Mouse (Mus musculus) intestine, embryonic 14.5 days (tissue): ENCODE data around the gene Fstl3. TPM values are rescaled to one million over a fixed set of nuclear protein-coding genes. Genes with fewer than 3 reads are reported as not detected.

Source experiments
- polyA plus RNA-seq: library from polyadenylated mRNA; unstranded; fragments of >200 nt; fragmentation: Nextera tagmentation; extraction: Ambion mirVana; gene quantifications from 2 replicates; pipeline ENCODE4 v1.2.1, GENCODE M21; 2014

Gene Fstl3
- polyA plus RNA-seq, 1 experiment from 2014 or later, result 11.1 TPM

Other genes starting within 250 kb of the Fstl3 start
- 91.9 and 92.2 TPM in 2 replicates for gene Plpp2, start 243.5 kb upstream of the Fstl3 start, polyA plus RNA-seq
- 47.9 and 48.0 TPM in 2 replicates for gene Mier2, start 222.1 kb upstream of the Fstl3 start, polyA plus RNA-seq
- gene Theg, start 189.9 kb upstream of the Fstl3 start, polyA plus RNA-seq, result not detected in 2 replicates
- gene C2cd4c, start 163.2 kb upstream of the Fstl3 start, polyA plus RNA-seq, result 0.19 TPM in 1 of 2 replicates, not detected in the other
- gene Shc2, start 139.4 kb upstream of the Fstl3 start, polyA plus RNA-seq, result 8.1 and 8.4 TPM in 2 replicates
- not detected in 2 replicates for gene Odf3l2, start 131.5 kb upstream of the Fstl3 start, polyA plus RNA-seq
- gene Madcam1, start 112.7 kb upstream of the Fstl3 start, polyA plus RNA-seq, result 32.5 and 34.7 TPM in 2 replicates
- gene Tpgs1, start 107.9 kb upstream of the Fstl3 start, polyA plus RNA-seq, result 80.1 and 81.2 TPM in 2 replicates
- 129 and 145 TPM in 2 replicates for gene Cdc34, start 95.1 kb upstream of the Fstl3 start, polyA plus RNA-seq
- gene Gzmm, start 88.3 kb upstream of the Fstl3 start, polyA plus RNA-seq, result 0.78 and 1.2 TPM in 2 replicates
- 895 and 900 TPM in 2 replicates for gene Bsg, start 72.8 kb upstream of the Fstl3 start, polyA plus RNA-seq
- gene Hcn2, start 60.6 kb upstream of the Fstl3 start, polyA plus RNA-seq, result 0.09 and 0.12 TPM in 2 replicates
- gene Polrmt, start 30.7 kb upstream of the Fstl3 start, polyA plus RNA-seq, result 37.9 and 40.1 TPM in 2 replicates
- gene Fgf22, start 22.2 kb upstream of the Fstl3 start, polyA plus RNA-seq, result 0.26 and 0.42 TPM in 2 replicates
- gene Rnf126, start 10.3 kb upstream of the Fstl3 start, polyA plus RNA-seq, result 80.3 and 90.3 TPM in 2 replicates
- 0.45 TPM in 1 of 2 replicates, not detected in the other for gene Prss57, start 13.7 kb downstream of the Fstl3 start, polyA plus RNA-seq
- 63.4 and 66.2 TPM in 2 replicates for gene Palm, start 16.3 kb downstream of the Fstl3 start, polyA plus RNA-seq
- 78.3 and 87.9 TPM in 2 replicates for gene Misp, start 43.7 kb downstream of the Fstl3 start, polyA plus RNA-seq
- gene Ptbp1, start 77.2 kb downstream of the Fstl3 start, polyA plus RNA-seq, result 286 and 291 TPM in 2 replicates
- 5.2 and 5.9 TPM in 2 replicates for gene Prtn3, start 97.2 kb downstream of the Fstl3 start, polyA plus RNA-seq
- gene Plppr3, start 97.4 kb downstream of the Fstl3 start, polyA plus RNA-seq, result 38.8 and 46.4 TPM in 2 replicates
- 0.55 TPM in 1 of 2 replicates, not detected in the other for gene Elane, start 109.0 kb downstream of the Fstl3 start, polyA plus RNA-seq
- not detected in 2 replicates for gene Cfd, start 113.6 kb downstream of the Fstl3 start, polyA plus RNA-seq
- 42.0 and 46.3 TPM in 2 replicates for gene Med16, start 131.7 kb downstream of the Fstl3 start, polyA plus RNA-seq
- gene Gm26602, start 133.6 kb downstream of the Fstl3 start, polyA plus RNA-seq, result not detected in 2 replicates
- 0.46 and 0.51 TPM in 2 replicates for gene Kiss1r, start 139.7 kb downstream of the Fstl3 start, polyA plus RNA-seq
- gene R3hdm4, start 143.9 kb downstream of the Fstl3 start, polyA plus RNA-seq, result 122 and 126 TPM in 2 replicates
- 12.7 and 14.4 TPM in 2 replicates for gene Arid3a, start 149.8 kb downstream of the Fstl3 start, polyA plus RNA-seq
- 126 and 134 TPM in 2 replicates for gene Wdr18, start 182.9 kb downstream of the Fstl3 start, polyA plus RNA-seq
- gene Grin3b, start 193.4 kb downstream of the Fstl3 start, polyA plus RNA-seq, result 0.23 and 0.28 TPM in 2 replicates
- 14.4 and 17.5 TPM in 2 replicates for gene Tmem259, start 207.1 kb downstream of the Fstl3 start, polyA plus RNA-seq
- 320 and 368 TPM in 2 replicates for gene Cnn2, start 211.3 kb downstream of the Fstl3 start, polyA plus RNA-seq
- 3.7 and 3.8 TPM in 2 replicates for gene Abca7, start 219.2 kb downstream of the Fstl3 start, polyA plus RNA-seq
- gene Arhgap45, start 239.4 kb downstream of the Fstl3 start, polyA plus RNA-seq, result 6.8 and 8.0 TPM in 2 replicates